Mouse (Mus musculus) liver, postnatal 0 days (tissue): ENCODE measurements at regions not wholly inside any gene's neighbourhood (a gene's known extent, or its start where the extent isn't known, plus 50 kb on each side); places are given as distances from the start of the nearest gene placed in this dataset.
A peak's percentile ranks its signal among the peaks of the same experiment; 100 is the strongest.

Source experiments
- ATAC-seq: fragments of 200-750 bp; cut with Nextera tagmentation; 2 replicates; pipeline ENCODE4 v1.8.0; 2017; ENCODE audit warnings: mild to moderate bottlenecking, moderate library complexity
- DNase-seq: peaks from one replicate; pipeline ENCODE4 v3.0.0-alpha.2; 2016
- H3K27ac ChIP-seq: fragments of 300-500 bp; sonication (generic); 2 replicates; pipeline ENCODE4 v1.5.1; 2014; ENCODE audit warnings: antibody characterized with exemption, moderate library complexity, mild to moderate bottlenecking, low read depth
- H3K27me3 ChIP-seq: fragments of 300-500 bp; sonication (generic); 2 replicates; pipeline ENCODE4 v1.6.1; 2014; ENCODE audit warnings: low read length, control low read depth, mixed read lengths; ENCODE audit not compliant: insufficient read depth
- H3K36me3 ChIP-seq: fragments of 300-500 bp; sonication (generic); replicated peaks from 2 replicates; pipeline ENCODE4 v1.6.1; 2014; ENCODE audit warnings: mild to moderate bottlenecking, control low read depth, low read length, moderate library complexity, mixed read lengths; ENCODE audit not compliant: insufficient read depth
- H3K4me1 ChIP-seq: fragments of 300-500 bp; sonication (generic); 2 replicates; pipeline ENCODE4 v1.6.1; 2014; ENCODE audit warnings: antibody characterized with exemption, mild to moderate bottlenecking, control low read depth; ENCODE audit not compliant: insufficient read depth
- H3K4me2 ChIP-seq: fragments of 300-500 bp; sonication (generic); 2 replicates; pipeline ENCODE4 v1.6.1; 2014; ENCODE audit warnings: low read depth, mild to moderate bottlenecking, low read length, moderate library complexity, mixed read lengths
- H3K4me3 ChIP-seq: fragments of 300-500 bp; sonication (generic); 2 replicates; pipeline ENCODE4 v1.5.1; 2014; ENCODE audit warnings: low read depth, low read length
- H3K9ac ChIP-seq: fragments of 300-500 bp; sonication (generic); replicated peaks from 2 replicates; pipeline ENCODE4 v1.6.1; 2014; ENCODE audit warnings: mild to moderate bottlenecking, moderate library complexity
- H3K9me3 ChIP-seq: fragments of 300-500 bp; sonication (generic); 2 replicates; pipeline ENCODE4 v1.6.1; 2016; ENCODE audit warnings: mild to moderate bottlenecking, control low read depth, low read length, mixed read lengths
- CTCF ChIP-seq: sonication (generic); IDR thresholded peaks from 2 replicates; pipeline ENCODE4 v1.5.1; 2016; ENCODE audit warnings: antibody characterized with exemption, low read depth
- EP300 ChIP-seq: IDR thresholded peaks from 2 replicates; pipeline ENCODE4 v1.6.1; 2016; ENCODE audit warnings: antibody characterized with exemption, low read depth, mild to moderate bottlenecking
- WGBS: fragments of 180-500 bp; shearing (Covaris S2); extraction: QIAGEN DNeasy Blood & Tissue Kit; methylation state at CpG from one replicate; pipeline ENCODE4 v1.1.7; 2014; ENCODE audit not compliant: insufficient replicate concordance; 5-methylcytosine and 5-hydroxymethylcytosine counted together

DNA sequence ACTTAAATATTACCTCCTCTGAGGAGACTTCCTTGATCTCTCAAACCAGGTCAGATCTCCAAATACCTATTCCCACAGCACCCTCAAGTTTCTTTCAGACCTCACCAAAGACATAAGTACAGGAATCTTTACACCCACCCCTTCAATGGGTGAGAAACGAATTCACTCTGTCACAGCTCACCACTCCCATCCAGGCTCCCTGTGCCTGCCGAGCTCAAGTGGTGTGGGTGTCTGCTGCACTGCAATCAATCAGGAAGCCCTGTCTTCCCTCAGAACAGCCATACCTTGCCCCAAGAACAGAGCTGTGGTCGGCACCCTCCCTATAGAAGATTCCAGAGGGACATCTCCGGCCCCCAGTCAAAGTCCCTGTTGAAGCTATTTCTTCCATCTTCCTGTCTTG lies 116.2 kb upstream of the Nectin1 start:
- TF ChIP-seq CTCF (no peak), EP300 (no peak)
- H3K36me3 ChIP-seq = no peaks in the 10 kb centered on the region
- DNase-seq (no peak), ATAC-seq (no peak)
- H3K4me3 ChIP-seq = no peak overlapping the region
- no peak overlapping the region for H3K9ac ChIP-seq
- no peak overlapping the region for H3K4me2 ChIP-seq
- no peaks in the 10 kb centered on the region for H3K9me3 ChIP-seq
- WGBS = 54% methylated on average over 4 of the region's 4 CpGs
- H3K27me3 ChIP-seq = no peaks in the 10 kb centered on the region
- no peak overlapping the region for H3K27ac ChIP-seq
- H3K4me1 ChIP-seq = no peaks in the 10 kb centered on the region

DNA sequence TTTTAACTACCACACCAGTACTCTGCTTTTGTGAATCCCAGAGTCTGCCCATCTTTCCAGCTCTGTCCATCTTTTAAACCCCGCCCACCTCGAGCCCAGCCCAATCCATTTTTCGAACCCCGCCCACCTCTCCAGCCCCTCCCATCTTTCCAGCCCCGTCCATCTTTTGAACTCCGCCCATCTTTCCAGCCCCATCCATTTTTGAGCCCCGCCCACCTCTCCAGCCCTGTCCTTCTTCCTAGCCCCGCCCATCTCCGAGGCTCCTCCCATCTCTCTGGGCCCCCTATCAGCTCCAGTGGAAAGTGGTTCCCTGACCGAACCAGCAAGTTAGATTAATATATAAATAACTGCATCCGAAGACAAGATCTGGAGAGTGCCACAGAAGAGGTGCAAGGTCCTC lies 115.0 kb upstream of the Nectin1 start:
- peak; percentile 32 for DNase-seq
- no peak overlapping the region for H3K27ac ChIP-seq

DNA sequence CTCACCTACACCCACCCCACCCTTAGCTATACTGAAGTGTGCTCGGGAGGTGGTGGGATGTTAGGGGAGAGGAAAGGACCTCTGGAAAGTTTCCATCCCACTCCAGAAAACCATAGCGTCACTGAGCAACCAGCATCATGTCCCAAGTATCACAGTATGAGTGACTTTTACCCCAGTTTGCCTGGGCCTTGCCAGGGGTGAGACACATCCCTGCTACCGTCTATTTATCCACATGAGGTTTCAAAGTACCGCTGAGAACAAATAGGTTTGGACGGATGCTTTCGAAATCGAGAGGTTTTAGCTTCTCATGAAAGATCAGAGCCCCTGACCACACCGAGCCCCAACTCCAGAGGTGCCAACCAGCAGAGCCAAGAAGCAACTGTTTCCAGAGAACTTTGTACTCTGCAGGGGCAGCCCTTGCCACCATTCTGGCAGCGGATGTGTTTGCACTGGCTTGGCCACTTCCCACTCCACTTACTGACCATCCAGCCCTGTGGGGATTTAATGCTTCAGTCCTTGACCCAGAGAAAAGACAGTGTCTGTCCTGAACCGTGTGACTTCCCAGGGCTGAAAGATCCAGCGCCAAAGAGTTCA lies 107.3 kb upstream of the Nectin1 start:
- Histone ChIP-seq H3K4me1 (no peaks in the 10 kb centered on the region), H3K27me3 (no peaks in the 10 kb centered on the region), H3K4me3 (no peak overlapping the region), H3K9me3 (no peaks in the 10 kb centered on the region), H3K36me3 (no peaks in the 10 kb centered on the region), H3K9ac (no peak overlapping the region), H3K4me2 (no peak overlapping the region), H3K27ac (peak overlapping the region; percentile 57)
- 63% methylated on average over 11 of the region's 11 CpGs for WGBS
- peak; percentile 30; the same call in 1 of the 2 replicates for TF ChIP-seq EP300
- TF ChIP-seq CTCF = no peak
- peak; percentile 47 for DNase-seq
- ATAC-seq = peak; percentile 95

More for the DNA sequence above, 115.0 kb upstream of the Nectin1 start:
- ATAC-seq = no peak
- Histone ChIP-seq H3K4me3 (no peak overlapping the region), H3K4me2 (no peak overlapping the region), H3K36me3 (no peaks in the 10 kb centered on the region), H3K4me1 (no peaks in the 10 kb centered on the region), H3K9me3 (no peaks in the 10 kb centered on the region), H3K27me3 (no peaks in the 10 kb centered on the region), H3K9ac (no peak overlapping the region)
- WGBS = 39% methylated on average over 11 of the region's 11 CpGs
- no peak for TF ChIP-seq EP300
- no peak for TF ChIP-seq CTCF

- Histone ChIP-seq H3K4me3 (no peak overlapping the region), H3K9me3 (no peaks in the 10 kb centered on the region), H3K27me3 (no peaks in the 10 kb centered on the region), H3K36me3 (no peaks in the 10 kb centered on the region), H3K27ac (no peak overlapping the region), H3K4me2 (no peak overlapping the region), H3K4me1 (no peaks in the 10 kb centered on the region), H3K9ac (no peak overlapping the region)
- TF ChIP-seq CTCF = no peak
- TF ChIP-seq EP300 = no peak
- 49% methylated on average over 3 of the region's 3 CpGs for WGBS
- DNase-seq = no peak
- no peak for ATAC-seq
Measured at GRCm38 (mm10) chr9:43658186-43658585, 85.6 kb upstream of the Nectin1 start.

- no peak overlapping the region for H3K4me2 ChIP-seq
- DNase-seq (no peak), ATAC-seq (no peak)
- H3K9me3 ChIP-seq = no peaks in the 10 kb centered on the region
- TF ChIP-seq CTCF = no peak
- no peak overlapping the region for H3K4me3 ChIP-seq
- no peak overlapping the region for H3K27ac ChIP-seq
- no peak overlapping the region for H3K9ac ChIP-seq
- no peaks in the 10 kb centered on the region for H3K27me3 ChIP-seq
- no peaks in the 10 kb centered on the region for H3K4me1 ChIP-seq
- WGBS = 55% methylated on average over 6 of the region's 6 CpGs
- H3K36me3 ChIP-seq = no peaks in the 10 kb centered on the region
Measured at GRCm38 (mm10) chr9:43659237-43659636, 84.5 kb upstream of the Nectin1 start.

DNA sequence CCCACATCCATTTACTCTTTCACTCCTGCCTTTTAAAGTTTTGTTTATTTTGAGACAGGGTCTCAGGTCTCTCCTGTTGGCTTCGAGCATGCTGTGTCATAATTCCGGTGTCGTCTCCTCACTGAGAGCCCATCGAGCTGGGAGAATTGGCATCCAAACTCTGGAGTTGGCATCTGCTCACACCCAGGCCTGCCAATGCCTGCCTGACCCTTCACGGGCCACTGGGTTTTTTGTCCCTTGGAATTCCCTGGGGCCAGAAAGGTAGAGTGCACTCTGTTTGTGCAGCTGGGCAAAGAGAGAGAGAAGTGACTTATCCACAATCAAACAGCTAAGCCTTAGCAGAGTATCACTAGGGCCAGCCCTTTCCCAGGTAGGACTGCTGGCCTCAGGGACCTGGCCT lies 83.6 kb upstream of the Nectin1 start:
- Histone ChIP-seq H3K27ac (no peak overlapping the region), H3K4me2 (no peak overlapping the region), H3K27me3 (no peaks in the 10 kb centered on the region), H3K9ac (no peak overlapping the region), H3K36me3 (no peaks in the 10 kb centered on the region), H3K9me3 (no peaks in the 10 kb centered on the region), H3K4me3 (no peak overlapping the region), H3K4me1 (no peaks in the 10 kb centered on the region)
- no peak for DNase-seq
- no peak for TF ChIP-seq EP300
- no peak for TF ChIP-seq CTCF
- 70% methylated on average over 5 of the region's 5 CpGs for WGBS
- ATAC-seq = no peak
